Mouse (Mus musculus): ENCODE results near the gene Gnat2. TPM values are rescaled to one million over a fixed set of nuclear protein-coding genes. Genes with fewer than 3 reads are reported as not detected.

The Gnat2 gene
- polyA plus RNA-seq, 1 experiment = 3.2 TPM

GRCm38 (mm10) chr3:108092030-108092429 is 559 bp upstream of the Gnat2 start:
- TF ChIP-seq CTCF (IDR thresholded peaks at IDR 0.05; ENCODE audit: low read depth, low read length) = no peak
- no peak for TF ChIP-seq POLR2A (IDR thresholded peaks at IDR 0.05; ENCODE audit: insufficient read depth, low read length)
- no peak for TF ChIP-seq EP300 (IDR thresholded peaks at IDR 0.05; ENCODE audit: insufficient read depth, low read depth, low read length)
- Histone ChIP-seq H3K27me3 (ENCODE audit: control insufficient read depth, insufficient read depth, low read length, poor library complexity, severe bottlenecking) (no peaks in the 10 kb centered on the region), H3K36me3 (ENCODE audit: control insufficient read depth, insufficient read depth, low read length, poor library complexity, severe bottlenecking) (no peaks in the 10 kb centered on the region), H3K9me3 (replicated peaks; ENCODE audit: control insufficient read depth, insufficient read depth, low read length, poor library complexity, severe bottlenecking) (no peaks in the 10 kb centered on the region), H3K4me1 (ENCODE audit: control insufficient read depth, insufficient read depth, low read length) (peaks cover 7% of the 10 kb centered on the region), H3K9ac (ENCODE audit: low read depth, poor library complexity, severe bottlenecking) (no peak overlapping the region), H3K27ac (ENCODE audit: insufficient read depth, low read length) (no peak overlapping the region), H3K4me3 (ENCODE audit: low read depth, low read length) (no peak overlapping the region)

DNA sequence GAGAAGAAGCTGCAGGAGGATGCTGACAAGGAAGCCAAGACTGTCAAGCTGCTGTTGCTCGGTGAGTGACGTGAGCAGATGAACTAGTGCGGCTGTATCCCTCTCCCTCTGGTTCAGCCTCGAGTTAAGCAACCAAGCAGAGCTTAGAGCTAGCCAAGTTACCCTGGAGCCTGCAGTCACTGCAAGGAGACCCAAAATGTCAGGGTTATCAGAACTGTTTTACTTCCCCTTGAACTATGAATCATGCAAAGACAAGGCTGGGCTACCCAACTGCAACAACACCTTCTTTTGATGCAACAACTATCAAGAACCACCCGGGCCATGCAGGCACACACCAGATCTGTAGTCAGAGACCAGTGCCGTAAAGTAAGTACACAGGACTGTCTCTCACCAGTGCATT is 717 bp downstream of the Gnat2 start:
- no peak overlapping the region for H3K4me3 ChIP-seq (ENCODE audit: low read depth, low read length)

DNA sequence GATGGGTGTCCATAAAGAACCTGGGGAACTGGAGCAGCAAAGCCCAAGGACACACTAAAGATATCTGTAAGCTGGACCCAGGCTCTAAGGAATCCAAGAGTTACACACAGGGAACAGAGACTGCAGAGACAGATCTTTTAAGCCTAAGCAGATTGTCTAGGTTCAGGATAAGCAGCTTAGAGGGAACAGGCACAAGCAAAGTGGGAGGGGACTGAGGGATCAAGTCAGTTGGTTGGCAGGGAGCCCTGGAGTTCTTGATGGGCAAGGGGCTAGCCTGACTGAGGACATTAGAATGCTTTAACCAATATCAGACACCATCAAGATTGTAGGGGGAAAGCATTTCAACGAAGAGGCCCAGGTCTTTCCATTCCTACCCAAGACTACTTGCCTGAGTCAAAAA is 1.6 kb downstream of the Gnat2 start:
- no peaks in the 10 kb centered on the region for H3K27me3 ChIP-seq (ENCODE audit: control insufficient read depth, insufficient read depth, low read length, poor library complexity, severe bottlenecking)
- H3K36me3 ChIP-seq (ENCODE audit: control insufficient read depth, insufficient read depth, low read length, poor library complexity, severe bottlenecking) = no peaks in the 10 kb centered on the region
- no peaks in the 10 kb centered on the region for H3K9me3 ChIP-seq (replicated peaks; ENCODE audit: control insufficient read depth, insufficient read depth, low read length, poor library complexity, severe bottlenecking)
- H3K4me1 ChIP-seq (ENCODE audit: control insufficient read depth, insufficient read depth, low read length) = peaks cover 5% of the 10 kb centered on the region
- H3K9ac ChIP-seq (ENCODE audit: low read depth, poor library complexity, severe bottlenecking) = no peak overlapping the region
- H3K4me3 ChIP-seq (ENCODE audit: low read depth, low read length) = no peak overlapping the region
- TF ChIP-seq CTCF (IDR thresholded peaks at IDR 0.05; ENCODE audit: low read depth, low read length) = no peak
- no peak overlapping the region for H3K27ac ChIP-seq (ENCODE audit: insufficient read depth, low read length)

More for the DNA sequence above, 717 bp downstream of the Gnat2 start:
- no peak for TF ChIP-seq CTCF (IDR thresholded peaks at IDR 0.05; ENCODE audit: low read depth, low read length)
- no peak overlapping the region for H3K27ac ChIP-seq (ENCODE audit: insufficient read depth, low read length)
- H3K27me3 ChIP-seq (ENCODE audit: control insufficient read depth, insufficient read depth, low read length, poor library complexity, severe bottlenecking) = no peaks in the 10 kb centered on the region
- H3K36me3 ChIP-seq (ENCODE audit: control insufficient read depth, insufficient read depth, low read length, poor library complexity, severe bottlenecking) = no peaks in the 10 kb centered on the region
- H3K9me3 ChIP-seq (replicated peaks; ENCODE audit: control insufficient read depth, insufficient read depth, low read length, poor library complexity, severe bottlenecking) = no peaks in the 10 kb centered on the region
- H3K4me1 ChIP-seq (ENCODE audit: control insufficient read depth, insufficient read depth, low read length) = peaks cover 7% of the 10 kb centered on the region
- no peak overlapping the region for H3K9ac ChIP-seq (ENCODE audit: low read depth, poor library complexity, severe bottlenecking)

- H3K4me3 ChIP-seq (ENCODE audit: low read depth, low read length) = no peak overlapping the region
- no peaks in the 10 kb centered on the region for H3K9me3 ChIP-seq (replicated peaks; ENCODE audit: control insufficient read depth, insufficient read depth, low read length, poor library complexity, severe bottlenecking)
- H3K4me1 ChIP-seq (ENCODE audit: control insufficient read depth, insufficient read depth, low read length) = peaks cover under 1% of the 10 kb centered on the region
- H3K36me3 ChIP-seq (ENCODE audit: control insufficient read depth, insufficient read depth, low read length, poor library complexity, severe bottlenecking) = no peaks in the 10 kb centered on the region
- TF ChIP-seq CTCF (IDR thresholded peaks at IDR 0.05; ENCODE audit: low read depth, low read length) (no peak), POLR2A (IDR thresholded peaks at IDR 0.05; ENCODE audit: insufficient read depth, low read length) (no peak), EP300 (IDR thresholded peaks at IDR 0.05; ENCODE audit: insufficient read depth, low read depth, low read length) (no peak)
- no peak overlapping the region for H3K9ac ChIP-seq (ENCODE audit: low read depth, poor library complexity, severe bottlenecking)
- H3K27ac ChIP-seq (ENCODE audit: insufficient read depth, low read length) = no peak overlapping the region
- no peaks in the 10 kb centered on the region for H3K27me3 ChIP-seq (ENCODE audit: control insufficient read depth, insufficient read depth, low read length, poor library complexity, severe bottlenecking)
These were observed 2.6 kb downstream of the Gnat2 start for GRCm38 (mm10) chr3:108094976-108095760.

GRCm38 (mm10) chr3:108096226-108096625 is 3.6 kb downstream of the Gnat2 start:
- Histone ChIP-seq H3K36me3 (ENCODE audit: control insufficient read depth, insufficient read depth, low read length, poor library complexity, severe bottlenecking) (no peaks in the 10 kb centered on the region), H3K27me3 (ENCODE audit: control insufficient read depth, insufficient read depth, low read length, poor library complexity, severe bottlenecking) (no peaks in the 10 kb centered on the region), H3K9ac (ENCODE audit: low read depth, poor library complexity, severe bottlenecking) (no peak overlapping the region), H3K9me3 (replicated peaks; ENCODE audit: control insufficient read depth, insufficient read depth, low read length, poor library complexity, severe bottlenecking) (no peaks in the 10 kb centered on the region), H3K4me3 (ENCODE audit: low read depth, low read length) (no peak overlapping the region), H3K4me1 (ENCODE audit: control insufficient read depth, insufficient read depth, low read length) (no peaks in the 10 kb centered on the region), H3K27ac (ENCODE audit: insufficient read depth, low read length) (no peak overlapping the region)
- TF ChIP-seq POLR2A (IDR thresholded peaks at IDR 0.05; ENCODE audit: insufficient read depth, low read length) = no peak

- Histone ChIP-seq H3K9me3 (replicated peaks; ENCODE audit: control insufficient read depth, insufficient read depth, low read length, poor library complexity, severe bottlenecking) (no peaks in the 10 kb centered on the region), H3K9ac (ENCODE audit: low read depth, poor library complexity, severe bottlenecking) (no peak overlapping the region), H3K36me3 (ENCODE audit: control insufficient read depth, insufficient read depth, low read length, poor library complexity, severe bottlenecking) (no peaks in the 10 kb centered on the region), H3K27ac (ENCODE audit: insufficient read depth, low read length) (no peak overlapping the region), H3K27me3 (ENCODE audit: control insufficient read depth, insufficient read depth, low read length, poor library complexity, severe bottlenecking) (no peaks in the 10 kb centered on the region), H3K4me1 (ENCODE audit: control insufficient read depth, insufficient read depth, low read length) (no peaks in the 10 kb centered on the region), H3K4me3 (ENCODE audit: low read depth, low read length) (no peak overlapping the region)
- TF ChIP-seq CTCF (IDR thresholded peaks at IDR 0.05; ENCODE audit: low read depth, low read length) = no peak
- no peak for TF ChIP-seq POLR2A (IDR thresholded peaks at IDR 0.05; ENCODE audit: insufficient read depth, low read length)
- no peak for TF ChIP-seq EP300 (IDR thresholded peaks at IDR 0.05; ENCODE audit: insufficient read depth, low read depth, low read length)
These were observed 4.1 kb downstream of the Gnat2 start for GRCm38 (mm10) chr3:108096726-108097125.

All from ES-Bruce4 (cell line).